Mouse (Mus musculus) stomach, postnatal 0 days (tissue): ENCODE results near the gene Trabd2b. TPM values are rescaled to one million over a fixed set of nuclear protein-coding genes. Genes with fewer than 3 reads are reported as not detected.
A peak's percentile ranks its signal among the peaks of the same experiment; 100 is the strongest.

Experiments
- ATAC-seq: fragments of 200-750 bp; cut with Nextera tagmentation; 2 replicates; pipeline ENCODE4 v1.8.0; 2017; ENCODE audit not compliant: low FRiP score, low TSS enrichment
- DNase-seq: peaks from one replicate; pipeline ENCODE4 v3.0.0-alpha.2; 2016; ENCODE audit warnings: low spot score
- H3K27ac ChIP-seq: fragments of 300-500 bp; sonication (generic); replicated peaks from 2 replicates; pipeline ENCODE4 v1.5.1; 2014; ENCODE audit warnings: mild to moderate bottlenecking, control low read depth
- H3K27me3 ChIP-seq: fragments of 300-500 bp; sonication (generic); 2 replicates; pipeline ENCODE4 v1.6.1; 2014; ENCODE audit warnings: low read length; ENCODE audit not compliant: control insufficient read depth, insufficient read depth
- H3K36me3 ChIP-seq: fragments of 300-500 bp; sonication (generic); 2 replicates; pipeline ENCODE4 v1.6.1; 2014; ENCODE audit warnings: low read length, mixed read lengths; ENCODE audit not compliant: control insufficient read depth, insufficient read depth
- H3K4me1 ChIP-seq: fragments of 300-500 bp; sonication (generic); replicated peaks from 2 replicates; pipeline ENCODE4 v1.6.1; 2014; ENCODE audit warnings: antibody characterized with exemption; ENCODE audit not compliant: control insufficient read depth, insufficient read depth
- H3K4me2 ChIP-seq: fragments of 300-500 bp; sonication (generic); replicated peaks from 2 replicates; pipeline ENCODE4 v1.6.1; 2014; ENCODE audit warnings: low read depth, mild to moderate bottlenecking, control low read depth, moderate library complexity
- H3K4me3 ChIP-seq: fragments of 300-500 bp; sonication (generic); 2 replicates; pipeline ENCODE4 v1.5.1; 2014; ENCODE audit warnings: low read depth, low read length, control low read depth
- H3K9ac ChIP-seq: fragments of 300-500 bp; sonication (generic); 2 replicates; pipeline ENCODE4 v1.6.1; 2014; ENCODE audit warnings: mild to moderate bottlenecking, low read length, control low read depth, mixed read lengths
- H3K9me3 ChIP-seq: fragments of 300-500 bp; sonication (generic); 2 replicates; pipeline ENCODE4 v1.6.1; 2016; ENCODE audit warnings: low read length; ENCODE audit not compliant: control insufficient read depth
- CTCF ChIP-seq: IDR thresholded peaks from 2 replicates; pipeline ENCODE4 v1.5.1; 2016; ENCODE audit warnings: antibody characterized with exemption, low read depth, mild to moderate bottlenecking, moderate library complexity
- EP300 ChIP-seq: optimal IDR thresholded peaks from 2 replicates; pipeline ENCODE3; 2016; ENCODE audit warnings: antibody characterized with exemption
- WGBS: fragments of 180-500 bp; shearing (Covaris S2); extraction: QIAGEN DNeasy Blood & Tissue Kit; methylation state at CpG from one replicate; pipeline ENCODE4 v1.1.7; 2014; 5-methylcytosine and 5-hydroxymethylcytosine counted together
- polyA plus RNA-seq: library from polyadenylated mRNA; unstranded; fragments of >200 nt; fragmentation: Nextera tagmentation; extraction: Ambion mirVana; gene quantifications from 2 replicates; pipeline ENCODE4 v1.2.1, GENCODE M21; 2015

The Trabd2b gene
- polyA plus RNA-seq, 1 experiment from 2014 or later = 0.61 TPM

GRCm38 (mm10) chr4:114612032-114612431, 205.5 kb downstream of the Trabd2b start:
- Histone ChIP-seq H3K27ac (no peak overlapping the region), H3K36me3 (no peaks in the 10 kb centered on the region), H3K9ac (no peak overlapping the region), H3K9me3 (no peaks in the 10 kb centered on the region), H3K4me1 (no peaks in the 10 kb centered on the region), H3K4me3 (no peak overlapping the region), H3K4me2 (no peak overlapping the region), H3K27me3 (no peaks in the 10 kb centered on the region)
- DNase-seq (no peak), ATAC-seq (no peak)
- TF ChIP-seq EP300 = no peak
- TF ChIP-seq CTCF = no peak
- 69% methylated on average over 5 of the region's 5 CpGs for whole genome bisulfite sequencing

GRCm38 (mm10) chr4:114612827-114613226, 206.3 kb downstream of the Trabd2b start:
- Histone ChIP-seq H3K36me3 (no peaks in the 10 kb centered on the region), H3K4me2 (no peak overlapping the region), H3K9me3 (no peaks in the 10 kb centered on the region), H3K4me3 (no peak overlapping the region), H3K9ac (no peak overlapping the region), H3K27ac (no peak overlapping the region), H3K27me3 (no peaks in the 10 kb centered on the region), H3K4me1 (no peaks in the 10 kb centered on the region)
- ATAC-seq = no peak
- WGBS = 74% methylated on average over 4 of the region's 4 CpGs
- DNase-seq = no peak
- no peak for TF ChIP-seq EP300
- TF ChIP-seq CTCF = no peak

GRCm38 (mm10) chr4:114614086-114614485, 207.6 kb downstream of the Trabd2b start:
- Histone ChIP-seq H3K9ac (no peak overlapping the region), H3K4me1 (no peaks in the 10 kb centered on the region), H3K4me3 (no peak overlapping the region), H3K4me2 (no peak overlapping the region), H3K9me3 (no peaks in the 10 kb centered on the region), H3K27me3 (no peaks in the 10 kb centered on the region), H3K27ac (0 out of 2 replicates have a peak overlapping the region, but pooled peaks have one; percentile 24), H3K36me3 (no peaks in the 10 kb centered on the region)
- DNase-seq (no peak), ATAC-seq (no peak)
- 54% methylated on average over 1 of the region's 1 CpGs for WGBS
- TF ChIP-seq EP300 = no peak
- no peak for TF ChIP-seq CTCF

GRCm38 (mm10) chr4:114615765-114616164, 209.2 kb downstream of the Trabd2b start:
- no peaks in the 10 kb centered on the region for H3K27me3 ChIP-seq
- 93% methylated on average over 4 of the region's 4 CpGs for WGBS
- no peak overlapping the region for H3K9ac ChIP-seq
- TF ChIP-seq CTCF (no peak), EP300 (no peak)
- no peaks in the 10 kb centered on the region for H3K9me3 ChIP-seq
- H3K27ac ChIP-seq = no peak overlapping the region
- DNase-seq = no peak
- no peaks in the 10 kb centered on the region for H3K36me3 ChIP-seq
- H3K4me3 ChIP-seq = no peak overlapping the region
- H3K4me2 ChIP-seq = no peak overlapping the region
- no peaks in the 10 kb centered on the region for H3K4me1 ChIP-seq
- no peak for ATAC-seq

GRCm38 (mm10) chr4:114622929-114623328, 216.4 kb downstream of the Trabd2b start:
- DNase-seq (no peak), ATAC-seq (no peak)
- 79% methylated on average over 5 of the region's 5 CpGs for WGBS
- H3K9me3 ChIP-seq = no peaks in the 10 kb centered on the region
- no peak overlapping the region for H3K9ac ChIP-seq
- no peaks in the 10 kb centered on the region for H3K36me3 ChIP-seq
- no peak overlapping the region for H3K27ac ChIP-seq
- H3K4me2 ChIP-seq = no peak overlapping the region
- no peaks in the 10 kb centered on the region for H3K4me1 ChIP-seq
- TF ChIP-seq EP300 (no peak), CTCF (no peak)
- H3K4me3 ChIP-seq = no peak overlapping the region
- no peaks in the 10 kb centered on the region for H3K27me3 ChIP-seq

GRCm38 (mm10) chr4:114624114-114624910, 217.8 kb downstream of the Trabd2b start:
- DNase-seq (no peak), ATAC-seq (no peak)
- TF ChIP-seq CTCF (no peak), EP300 (no peak)
- no peak overlapping the region for H3K9ac ChIP-seq
- no peak overlapping the region; the same call in 1 of the 2 replicates for H3K27ac ChIP-seq
- no peak overlapping the region for H3K4me3 ChIP-seq
- WGBS = 41% methylated on average over 3 of the region's 3 CpGs
- no peaks in the 10 kb centered on the region for H3K4me1 ChIP-seq
- H3K4me2 ChIP-seq = no peak overlapping the region
- H3K36me3 ChIP-seq = no peaks in the 10 kb centered on the region
- no peaks in the 10 kb centered on the region for H3K9me3 ChIP-seq
- H3K27me3 ChIP-seq = no peaks in the 10 kb centered on the region
